Mouse (Mus musculus) kidney, postnatal 10 days (tissue): ENCODE measurements at regions not wholly inside any gene's neighbourhood (a gene's known extent, or its start where the extent isn't known, plus 50 kb on each side); places are given as distances from the start of the nearest gene placed in this dataset.

Source experiments
- DNase-seq: peaks from one replicate; pipeline ENCODE4 v3.0.0; 2021; ENCODE audit warnings: mixed read lengths

DNA sequence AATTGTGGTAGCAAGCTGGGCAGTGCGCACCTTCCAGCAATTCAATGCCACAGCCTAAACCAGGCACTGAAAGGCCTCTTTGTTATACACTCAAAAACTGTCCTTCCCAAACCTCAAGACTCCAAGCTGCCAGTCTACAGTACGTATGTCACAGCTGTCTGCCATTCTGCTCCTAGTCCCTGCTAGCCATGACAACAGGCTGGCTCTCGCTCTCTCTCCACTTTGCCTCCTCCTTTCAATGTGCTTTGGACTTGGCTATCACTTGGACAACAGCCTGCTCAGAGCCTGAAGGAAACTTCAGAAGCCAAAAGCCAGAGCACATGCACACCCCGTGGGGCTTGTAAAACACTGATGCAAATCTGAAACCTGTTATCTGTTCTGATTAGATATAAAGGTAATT is 125.9 kb upstream of the Plcz1 start:
- DNase-seq, result no peak

- no peak for DNase-seq
Measured at GRCm38 (mm10) chr6:140162729-140163128, 121.5 kb upstream of the Plcz1 start.

DNA sequence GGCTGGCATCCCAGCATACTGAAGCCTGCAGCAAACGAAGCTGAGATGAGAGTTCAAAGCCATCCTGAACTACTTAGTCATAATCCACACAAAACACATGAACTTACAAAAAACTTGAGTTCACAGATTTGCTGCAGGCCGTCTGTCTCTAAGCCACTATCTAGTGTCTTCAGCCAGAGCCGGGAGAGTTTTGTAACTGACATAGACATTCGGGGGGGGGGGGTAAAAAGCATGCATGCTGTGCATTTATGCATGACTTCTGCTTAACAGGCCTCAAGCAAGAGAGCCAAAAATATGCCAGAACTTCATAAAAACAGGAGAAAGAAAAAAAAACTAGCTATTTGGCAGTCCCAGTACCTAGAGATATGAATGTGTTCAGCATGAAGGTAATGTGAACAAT is 120.2 kb upstream of the Plcz1 start:
- DNase-seq, result no peak

DNA sequence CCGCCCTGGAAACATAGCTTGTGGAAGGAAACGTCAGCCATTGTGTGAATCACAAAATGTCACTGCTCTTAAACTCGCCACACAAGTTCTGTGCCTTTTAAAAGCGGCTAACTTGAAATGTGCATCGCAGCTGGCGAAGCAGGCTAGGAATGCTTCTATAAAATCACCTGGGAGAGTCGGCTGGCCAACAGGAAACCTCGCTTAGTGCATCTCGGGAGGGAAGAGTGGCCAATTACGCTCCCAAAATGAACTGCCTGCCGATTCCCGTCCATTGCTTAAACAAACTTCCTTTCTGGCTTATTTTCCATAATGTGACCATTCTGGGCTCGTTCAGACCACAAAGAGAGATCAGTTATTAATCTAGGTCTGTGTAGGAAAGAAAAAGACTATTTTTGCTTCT is 119.7 kb upstream of the Plcz1 start:
- DNase-seq, result no peak

DNA sequence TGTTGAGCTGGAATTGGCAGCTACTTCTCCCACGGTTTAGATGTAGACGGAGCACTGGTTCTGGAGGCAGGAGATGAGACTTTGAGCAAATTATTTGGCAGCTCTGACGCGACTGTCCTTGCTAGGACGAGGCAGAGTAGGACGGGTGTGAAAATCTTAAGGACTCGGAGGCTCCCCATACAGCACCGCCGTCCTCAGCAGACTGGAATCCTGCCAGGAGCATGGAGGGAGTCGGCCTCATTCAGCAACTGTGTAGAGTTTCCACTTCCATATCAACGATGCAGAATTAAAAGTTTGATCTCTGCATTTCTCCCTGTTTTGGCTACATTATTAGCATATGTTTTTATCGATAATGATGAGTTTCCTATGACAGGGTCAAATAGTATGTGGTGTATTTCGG is 117.7 kb upstream of the Plcz1 start:
- DNase-seq, result no peak

GRCm38 (mm10) chr6:140157375-140157774 is 116.1 kb upstream of the Plcz1 start:
- no peak for DNase-seq

- DNase-seq, result no peak
Measured at GRCm38 (mm10) chr6:140152418-140153176, 111.3 kb upstream of the Plcz1 start.

DNA sequence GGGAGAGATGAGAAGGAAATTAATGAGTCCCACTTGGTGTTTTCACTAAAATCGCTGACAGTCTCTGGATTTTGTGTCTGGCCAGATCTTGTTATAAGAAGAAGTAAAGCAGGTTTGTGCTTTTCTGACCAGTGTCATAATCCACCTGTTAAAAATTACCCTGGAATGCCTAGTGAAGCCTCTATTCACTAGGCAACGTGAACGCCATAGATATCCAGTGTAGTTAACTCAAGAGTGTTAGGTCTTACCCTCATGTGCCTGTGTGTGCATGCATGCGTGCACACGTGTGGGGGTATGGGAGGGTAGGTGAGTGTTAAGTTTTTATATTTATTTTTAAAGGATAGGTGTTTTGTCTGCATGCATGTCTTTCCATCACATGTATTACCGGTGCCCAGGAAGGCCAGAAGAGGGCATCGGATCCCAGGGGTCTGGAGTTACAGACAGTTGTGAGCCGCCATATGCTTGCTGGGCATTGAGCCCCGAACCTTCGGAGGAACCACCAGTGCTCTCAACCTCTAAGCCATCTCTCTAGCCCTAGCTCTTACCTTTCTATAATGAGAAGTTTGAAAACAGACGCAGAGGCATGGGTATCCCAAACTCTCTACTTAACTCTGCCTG is 107.5 kb upstream of the Plcz1 start:
- DNase-seq, result peak; percentile 21

GRCm38 (mm10) chr6:140148138-140148537 is 106.9 kb upstream of the Plcz1 start:
- DNase-seq, result no peak

DNA sequence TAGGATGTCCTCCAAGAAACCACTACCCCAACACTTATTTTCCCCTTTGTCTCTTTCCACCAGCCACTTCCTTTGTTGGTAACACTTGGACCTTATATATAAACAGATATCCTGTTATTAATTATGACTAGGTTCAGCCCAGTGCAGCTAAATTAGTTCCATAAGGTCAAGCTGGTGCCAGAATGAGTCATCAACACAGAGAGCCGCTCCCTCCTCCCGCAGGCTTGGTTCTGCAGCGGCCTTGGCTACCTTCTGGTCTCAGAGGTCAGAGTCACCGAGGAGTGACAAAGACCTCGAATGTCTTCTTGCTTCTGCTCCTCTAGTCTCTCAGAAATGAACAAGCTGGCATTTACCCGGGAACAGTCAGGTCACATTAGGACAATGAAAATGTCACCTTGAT is 106.5 kb upstream of the Plcz1 start:
- DNase-seq, result peak; percentile 25

- DNase-seq, result no peak
Measured at GRCm38 (mm10) chr6:140133734-140134133, 92.5 kb upstream of the Plcz1 start.

- no peak for DNase-seq
Measured at GRCm38 (mm10) chr6:140126645-140127044, 85.4 kb upstream of the Plcz1 start.

DNA sequence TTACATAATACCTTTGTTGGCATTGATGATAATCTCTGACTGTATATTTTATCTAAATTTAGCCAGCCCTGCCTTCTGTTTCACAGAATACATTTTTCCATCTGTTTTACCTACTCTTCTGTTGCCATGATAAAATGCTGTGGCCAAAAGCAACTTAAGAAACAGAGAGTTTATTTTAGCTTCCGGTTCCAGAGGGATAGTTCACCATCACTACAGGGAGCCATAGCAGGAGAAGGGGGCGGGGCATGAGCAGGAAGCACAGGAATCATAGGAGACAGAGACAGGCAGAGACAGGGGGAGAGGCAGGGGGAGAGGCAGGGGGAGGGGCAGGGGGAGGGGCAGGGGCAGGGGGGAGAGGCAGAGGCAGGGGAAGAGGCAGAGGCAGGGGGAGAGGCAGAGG is 72.8 kb upstream of the Plcz1 start:
- no peak for DNase-seq

- no peak for DNase-seq
Measured at GRCm38 (mm10) chr6:140112054-140112453, 70.8 kb upstream of the Plcz1 start.

- no peak for DNase-seq
Measured at GRCm38 (mm10) chr6:140108083-140108482, 66.8 kb upstream of the Plcz1 start.

DNA sequence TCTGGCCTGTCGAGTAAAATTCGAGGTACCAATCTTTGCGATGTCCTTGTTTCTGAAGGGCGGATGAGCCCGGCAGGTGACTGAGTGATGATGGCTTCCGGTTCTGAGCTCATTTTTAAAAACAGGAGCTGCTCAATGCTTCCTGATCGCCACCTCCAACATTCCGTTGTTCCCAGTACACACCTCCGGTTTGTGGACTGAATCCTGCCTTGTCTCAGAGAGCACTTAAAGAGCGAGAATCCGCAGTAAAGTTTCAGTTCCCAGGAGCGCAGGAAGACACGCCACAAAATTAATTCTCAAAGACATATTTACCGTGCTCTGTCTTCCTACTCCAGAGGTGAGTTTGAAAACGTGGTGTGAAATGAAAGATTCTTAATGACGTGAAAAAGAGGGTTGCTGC is 66.4 kb upstream of the Plcz1 start:
- DNase-seq, result no peak

- DNase-seq, result no peak
Measured at GRCm38 (mm10) chr6:140106141-140106540, 64.9 kb upstream of the Plcz1 start.

DNA sequence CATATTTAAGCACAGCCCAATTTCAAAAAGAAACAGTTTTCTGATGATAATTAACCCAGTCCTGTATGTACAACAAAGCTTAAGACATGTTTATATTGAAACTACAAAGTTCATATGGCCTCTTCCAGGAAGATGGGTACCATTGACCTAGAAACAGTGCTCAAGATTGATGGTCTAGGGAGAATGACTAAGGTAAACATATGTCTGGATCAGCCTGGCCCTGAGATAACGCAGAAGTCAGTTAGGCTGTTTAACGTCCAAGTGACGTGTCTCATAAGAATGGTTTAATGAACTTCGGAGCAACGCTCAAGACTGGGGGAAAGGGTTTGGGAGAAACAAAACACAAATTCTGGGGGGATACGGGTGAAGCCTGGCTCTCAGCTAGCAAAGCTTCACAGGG is 60.8 kb upstream of the Plcz1 start:
- no peak for DNase-seq

GRCm38 (mm10) chr6:140095416-140095815 is 54.2 kb upstream of the Plcz1 start:
- DNase-seq, result no peak
